Mouse (Mus musculus) gastrocnemius, adult 8-10 months (tissue): ENCODE measurements at regions not wholly inside any gene's neighbourhood (a gene's known extent, or its start where the extent isn't known, plus 50 kb on each side); places are given as distances from the start of the nearest gene placed in this dataset.
"Not testable (repeated sequence)": the region's sequence is repeated elsewhere in the genome, so short reads cannot be mapped to it uniquely, and the experiment has no call there.

Experiments
- DNase-seq, 2 experiments: peaks; one replicate each; pipeline ENCODE4 v3.0.0; 2022; ENCODE audit warnings: low spot score in 2 of 2

DNA sequence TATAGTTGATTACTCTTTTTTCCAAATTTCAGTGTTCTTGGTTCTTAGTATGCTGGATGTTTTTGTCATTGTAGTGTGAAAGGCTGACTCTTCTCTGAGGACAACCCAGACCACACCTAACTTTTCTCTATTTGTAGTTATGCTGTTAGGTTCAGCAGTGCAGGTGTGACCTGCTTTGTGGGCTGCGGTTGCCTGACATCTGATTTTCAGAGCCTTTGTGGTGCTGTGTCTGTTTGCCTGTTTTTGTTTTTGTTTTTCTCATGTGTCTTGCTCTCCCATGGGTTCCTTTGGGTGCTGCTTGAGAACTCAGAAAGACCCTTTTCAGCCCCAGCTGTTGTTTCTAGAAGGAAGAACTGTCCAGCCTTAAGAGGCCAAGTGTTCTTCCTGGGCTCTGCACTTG is 52.0 kb upstream of the Trpm1 start:
- DNase-seq = no peak

- no peak for DNase-seq
These were observed 54.0 kb upstream of the Trpm1 start for GRCm38 (mm10) chr7:64099606-64100005.

DNA sequence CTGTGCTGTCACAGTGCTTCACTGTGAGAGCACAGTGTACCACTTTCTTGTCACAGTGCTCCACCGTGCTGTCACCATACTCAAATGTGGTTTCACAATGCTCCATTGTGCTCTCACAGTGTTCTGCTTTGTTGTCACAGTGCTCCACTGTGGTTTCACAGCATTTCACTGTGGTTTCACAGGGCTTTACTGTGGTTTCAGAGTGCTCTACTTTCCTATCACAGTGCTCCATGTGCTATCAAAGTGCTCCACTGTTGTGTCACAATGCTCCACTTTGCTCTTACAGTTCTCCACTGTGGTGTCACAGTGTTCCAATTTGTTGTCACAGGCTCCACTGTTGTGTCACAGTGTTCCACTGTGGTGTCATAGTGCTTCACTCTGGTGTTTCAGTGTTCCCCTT is 63.6 kb upstream of the Trpm1 start:
- DNase-seq = no peak

- no peak for DNase-seq
These were observed 64.6 kb upstream of the Trpm1 start for GRCm38 (mm10) chr7:64089034-64089433.

DNA sequence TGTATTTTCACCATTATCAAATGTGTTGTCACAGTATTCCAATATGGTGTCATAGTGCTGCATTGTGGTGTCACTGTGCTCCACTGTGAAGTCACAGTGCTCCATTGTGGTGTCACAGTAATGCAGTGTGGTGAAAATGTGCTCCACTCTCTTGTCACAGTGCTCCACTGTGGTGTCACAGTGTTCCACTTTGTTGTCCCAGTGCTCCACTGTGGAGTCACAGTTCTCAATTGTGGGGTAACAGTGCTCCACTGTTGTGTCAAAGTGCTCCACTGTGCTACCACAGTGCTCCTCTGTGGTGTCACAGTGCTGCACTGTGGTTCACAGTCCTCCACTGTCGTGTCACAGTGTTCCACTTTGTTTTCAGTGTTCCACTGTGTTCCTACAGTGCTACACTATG is 69.7 kb upstream of the Trpm1 start:
- DNase-seq = not testable (repeated sequence)

- no peak for DNase-seq
These were observed 71.0 kb upstream of the Trpm1 start for GRCm38 (mm10) chr7:64082651-64083050.

DNA sequence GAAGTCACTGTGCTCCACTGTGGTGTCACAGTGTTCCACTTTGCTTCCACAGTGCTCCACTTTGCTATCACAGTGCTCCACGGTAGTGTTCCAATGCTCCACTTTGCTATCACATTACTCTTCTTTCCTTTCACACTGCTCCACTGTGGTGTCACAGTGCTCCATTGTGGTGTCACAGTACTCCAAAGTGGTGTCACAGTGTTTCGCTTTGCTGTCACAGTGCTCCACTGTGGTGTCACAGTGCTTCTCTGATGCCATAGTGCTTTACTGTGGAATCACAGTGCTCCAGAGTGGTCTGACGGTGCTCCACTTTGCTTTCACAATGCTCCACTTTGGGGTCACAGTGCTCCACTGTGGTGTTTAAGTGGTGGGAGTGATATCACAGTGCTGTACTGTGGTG is 71.4 kb upstream of the Trpm1 start:
- DNase-seq = no peak

DNA sequence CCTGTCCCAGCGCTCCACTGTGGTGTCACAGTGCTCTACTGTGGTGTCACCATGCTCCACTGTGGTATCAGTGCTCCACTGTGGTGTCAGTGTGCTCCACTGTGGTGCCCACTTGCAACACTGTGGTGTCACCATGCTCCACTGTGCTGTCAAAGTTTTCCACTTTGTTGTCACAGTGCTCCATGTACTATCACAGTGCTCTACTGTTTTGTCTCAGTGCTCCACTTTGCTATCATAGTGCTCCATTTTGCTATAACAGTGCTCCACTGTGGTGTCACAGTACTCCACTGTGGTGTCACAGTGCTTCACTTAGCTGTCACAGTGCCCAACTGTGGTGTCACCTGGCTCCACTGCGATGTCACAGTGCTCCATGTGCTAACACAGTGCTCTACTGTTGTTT is 72.0 kb upstream of the Trpm1 start:
- DNase-seq = no peak

DNA sequence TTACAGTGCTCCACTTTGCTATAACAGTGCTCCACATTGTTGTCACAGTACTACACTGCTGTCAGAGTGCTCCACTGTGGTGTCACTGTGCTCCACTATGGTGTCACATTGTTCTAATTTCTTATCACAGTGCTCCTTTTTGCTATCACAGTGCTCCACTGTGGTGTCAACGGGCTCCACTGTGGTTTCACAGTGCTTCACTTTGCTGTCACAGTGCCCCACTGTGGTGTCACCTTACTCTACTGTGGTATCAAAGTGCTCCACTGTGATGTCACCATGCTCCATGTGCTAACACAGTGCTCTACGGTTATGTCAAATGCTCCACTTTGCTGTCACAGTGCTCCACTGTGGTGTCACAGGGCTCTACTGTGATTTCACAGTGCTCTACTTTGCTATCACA is 72.6 kb upstream of the Trpm1 start:
- DNase-seq = no peak

- no peak for DNase-seq
These were observed 74.3 kb upstream of the Trpm1 start for GRCm38 (mm10) chr7:64079301-64079700.

GRCm38 (mm10) chr7:64078646-64079045 is 75.0 kb upstream of the Trpm1 start:
- no peak for DNase-seq

DNA sequence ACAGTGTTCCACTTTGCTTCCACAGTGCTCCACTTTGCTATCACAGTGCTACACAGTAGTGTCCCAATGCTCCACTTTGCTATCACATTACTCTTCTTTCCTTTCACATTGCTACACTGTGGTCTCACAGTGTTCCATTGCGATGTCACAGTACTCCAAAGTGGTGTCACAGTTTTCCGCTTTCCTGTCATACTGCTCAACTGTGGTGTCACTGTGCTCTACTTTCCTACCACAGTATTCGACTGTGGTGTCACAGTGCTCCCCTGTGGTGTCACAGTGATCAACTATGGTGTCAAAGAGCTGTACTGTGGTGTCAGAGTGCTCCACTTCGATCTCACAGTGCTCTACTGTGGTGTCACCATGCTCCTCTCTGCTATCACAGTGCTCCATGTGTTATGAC is 76.1 kb upstream of the Trpm1 start:
- peak in 1 of 2 experiments; percentile 2 for DNase-seq

GRCm38 (mm10) chr7:64076764-64077360 is 76.8 kb upstream of the Trpm1 start:
- DNase-seq = peak in 1 of 2 experiments; percentile 1

GRCm38 (mm10) chr7:64075696-64076313 is 77.8 kb upstream of the Trpm1 start:
- DNase-seq = peak in 1 of 2 experiments; percentile 1

DNA sequence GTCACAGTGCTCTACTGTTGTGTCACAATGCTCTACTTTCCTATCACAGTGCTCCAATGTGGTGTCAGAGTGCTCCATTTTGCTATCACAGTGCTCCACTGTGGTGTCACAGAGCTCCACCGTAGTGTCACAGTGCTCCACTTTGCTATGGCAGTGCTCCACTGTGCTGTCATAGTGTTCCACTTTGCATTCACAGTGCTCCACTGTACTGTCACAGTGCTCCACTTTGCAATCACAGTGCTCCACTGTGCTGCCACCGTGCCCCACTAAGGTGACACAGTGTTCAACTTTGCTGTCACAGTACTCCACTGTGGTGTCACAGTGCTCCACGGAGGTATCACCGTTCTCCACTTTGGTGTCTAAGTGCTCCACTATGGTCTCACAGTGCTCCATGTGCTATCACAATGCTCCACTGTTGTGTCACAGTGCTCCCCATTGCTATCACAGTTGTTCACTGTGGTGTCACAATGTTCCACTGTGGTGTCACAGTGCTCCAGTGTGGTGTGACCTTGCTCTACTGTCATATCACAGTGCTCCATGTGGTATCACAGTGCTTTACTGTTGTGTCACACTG is 78.9 kb upstream of the Trpm1 start:
- peak in 1 of 2 experiments; percentile 1 for DNase-seq

- peak in 1 of 2 experiments; percentile 1 for DNase-seq
These were observed 79.4 kb upstream of the Trpm1 start for GRCm38 (mm10) chr7:64074186-64074585.

GRCm38 (mm10) chr7:64073781-64074180 is 79.9 kb upstream of the Trpm1 start:
- DNase-seq = peak in 1 of 2 experiments; percentile 1

DNA sequence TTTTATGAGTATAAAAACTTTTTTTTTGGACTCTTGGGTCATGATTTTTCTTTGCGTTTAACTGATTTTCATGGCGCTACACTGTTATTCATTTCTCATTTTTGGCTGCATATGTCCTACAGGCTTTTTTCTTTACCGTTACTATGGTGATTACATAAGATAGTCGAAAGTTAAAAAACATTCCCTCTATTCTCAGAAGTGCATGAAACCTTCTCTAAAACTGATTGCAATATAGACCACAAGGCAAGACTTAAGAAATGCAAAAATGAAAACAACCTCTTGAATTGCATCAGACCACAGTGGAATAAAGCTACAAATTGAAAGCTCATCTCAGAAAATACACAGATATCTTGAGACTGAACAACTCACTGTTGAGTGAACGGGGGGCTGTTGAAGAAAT is 82.7 kb upstream of the Trpm1 start:
- DNase-seq = no peak

GRCm38 (mm10) chr7:64065529-64066247 is 87.9 kb upstream of the Trpm1 start:
- DNase-seq = no peak

DNA sequence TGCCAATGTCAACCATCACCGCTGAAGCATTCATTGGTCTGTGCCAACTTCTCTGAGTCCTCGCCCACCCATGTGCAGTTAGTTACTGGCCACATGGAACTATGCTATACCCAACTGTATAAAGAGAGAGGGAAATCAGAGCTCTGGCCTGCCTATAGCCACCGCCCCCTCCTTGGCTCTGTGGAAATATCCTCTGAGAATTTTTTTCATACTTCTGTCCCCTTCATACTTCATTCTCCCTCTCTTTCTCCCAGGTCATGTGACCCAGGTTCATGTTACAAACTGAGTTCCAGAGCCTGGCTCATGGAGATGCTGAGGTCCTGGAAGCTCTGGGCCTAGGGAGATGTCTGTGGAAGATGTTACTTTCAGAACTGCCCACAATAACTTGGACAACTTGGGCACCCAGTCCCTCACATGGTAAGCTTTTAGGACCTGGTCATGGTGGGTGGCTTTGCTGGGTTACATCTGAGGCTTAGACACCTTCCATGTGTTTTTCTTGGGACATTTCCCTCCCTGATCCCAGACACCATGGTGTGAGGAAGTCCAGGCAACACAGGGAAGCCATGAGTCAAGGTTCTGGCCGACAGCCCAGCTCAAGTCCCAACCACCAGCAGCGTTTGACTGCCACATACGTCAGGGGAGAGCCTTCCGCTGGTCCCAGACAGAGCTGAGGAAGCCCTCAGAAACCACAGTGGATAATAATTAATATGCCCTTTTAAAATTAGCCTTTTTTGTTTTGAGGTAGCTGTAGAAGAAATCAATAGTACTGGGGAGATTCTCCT is 89.0 kb upstream of the Trpm1 start:
- DNase-seq = no peak

- DNase-seq = no peak
These were observed 92.5 kb upstream of the Trpm1 start for GRCm38 (mm10) chr7:64061170-64061569.

GRCm38 (mm10) chr7:64060582-64060981 is 93.1 kb upstream of the Trpm1 start:
- DNase-seq = no peak
